Mouse (Mus musculus) hindbrain, embryonic 13.5 days (tissue): ENCODE results near the gene Car3. TPM values are rescaled to one million over a fixed set of nuclear protein-coding genes. Genes with fewer than 3 reads are reported as not detected.

ENCODE experiments used
- ATAC-seq: fragments of 200-750 bp; cut with Nextera tagmentation; 2 replicates; pipeline ENCODE4 v1.8.0; 2017; ENCODE audit warnings: moderate TSS enrichment; ENCODE audit not compliant: low FRiP score
- H3K27ac ChIP-seq: fragments of 300-500 bp; sonication (generic); 2 replicates; pipeline ENCODE4 v1.5.1; 2015; ENCODE audit warnings: inconsistent platforms, mild to moderate bottlenecking, moderate library complexity
- H3K27me3 ChIP-seq: fragments of 300-500 bp; sonication (generic); 2 replicates; pipeline ENCODE4 v1.6.1; 2015; ENCODE audit warnings: mild to moderate bottlenecking, inconsistent platforms
- H3K36me3 ChIP-seq: fragments of 300-500 bp; sonication (generic); 2 replicates; pipeline ENCODE4 v1.6.1; 2015; ENCODE audit warnings: mild to moderate bottlenecking, inconsistent platforms
- H3K4me1 ChIP-seq: fragments of 300-500 bp; sonication (generic); replicated peaks from 2 replicates; pipeline ENCODE4 v1.6.1; 2015; ENCODE audit warnings: inconsistent platforms
- H3K4me2 ChIP-seq: fragments of 300-500 bp; sonication (generic); 2 replicates; pipeline ENCODE4 v1.6.1; 2015; ENCODE audit warnings: inconsistent platforms, mild to moderate bottlenecking, moderate library complexity
- H3K4me3 ChIP-seq: fragments of 300-500 bp; sonication (generic); 2 replicates; pipeline ENCODE4 v1.5.1; 2015; ENCODE audit warnings: mild to moderate bottlenecking, inconsistent platforms
- H3K9ac ChIP-seq: fragments of 300-500 bp; sonication (generic); 2 replicates; pipeline ENCODE4 v1.6.1; 2015; ENCODE audit warnings: mild to moderate bottlenecking, inconsistent platforms
- H3K9me3 ChIP-seq: fragments of 300-500 bp; sonication (generic); 2 replicates; pipeline ENCODE4 v1.6.1; 2016; ENCODE audit warnings: inconsistent platforms
- WGBS: fragments of 180-500 bp; shearing (Covaris S2); methylation state at CpG from one replicate; pipeline ENCODE4 v1.1.7; 2015; 5-methylcytosine and 5-hydroxymethylcytosine counted together
- polyA plus RNA-seq: library from polyadenylated mRNA; unstranded; fragments of >200 nt; fragmentation: Nextera tagmentation; extraction: Ambion mirVana; gene quantifications from 2 replicates; pipeline ENCODE4 v1.2.1, GENCODE M21; 2015

The Car3 gene
- polyA plus RNA-seq, 1 experiment from 2014 or later = 1.1 TPM

DNA sequence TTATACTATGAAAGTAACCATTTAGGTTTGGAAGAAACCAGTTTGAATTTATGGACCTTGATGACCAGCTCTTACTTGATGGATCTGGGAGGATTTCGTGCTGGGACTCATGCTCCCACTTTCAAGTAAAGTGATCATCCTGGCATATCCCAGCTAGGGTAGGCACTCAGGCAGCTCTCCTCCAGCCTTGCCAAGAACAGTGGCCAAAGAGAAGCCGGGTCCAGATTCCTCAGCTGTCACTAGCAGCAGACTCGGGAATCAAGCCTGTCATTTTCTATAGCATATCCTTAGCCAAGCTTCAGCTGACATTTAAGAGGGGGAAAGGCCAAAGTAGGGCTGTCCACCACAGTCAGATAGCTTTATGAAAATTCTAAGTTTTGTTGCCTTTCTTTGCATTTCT is 3.0 kb upstream of the Car3 start:
- Histone ChIP-seq H3K4me2 (no peak overlapping the region), H3K4me3 (no peak overlapping the region), H3K9me3 (no peaks in the 10 kb centered on the region), H3K9ac (no peak overlapping the region), H3K27ac (no peak overlapping the region), H3K4me1 (peaks cover 16% of the 10 kb centered on the region), H3K27me3 (0 out of 2 replicates have a peak, but pooled peaks cover 4% of the 10 kb centered on the region), H3K36me3 (no peaks in the 10 kb centered on the region)
- 76% methylated on average over 3 of the region's 3 CpGs for WGBS
- no peak for ATAC-seq

DNA sequence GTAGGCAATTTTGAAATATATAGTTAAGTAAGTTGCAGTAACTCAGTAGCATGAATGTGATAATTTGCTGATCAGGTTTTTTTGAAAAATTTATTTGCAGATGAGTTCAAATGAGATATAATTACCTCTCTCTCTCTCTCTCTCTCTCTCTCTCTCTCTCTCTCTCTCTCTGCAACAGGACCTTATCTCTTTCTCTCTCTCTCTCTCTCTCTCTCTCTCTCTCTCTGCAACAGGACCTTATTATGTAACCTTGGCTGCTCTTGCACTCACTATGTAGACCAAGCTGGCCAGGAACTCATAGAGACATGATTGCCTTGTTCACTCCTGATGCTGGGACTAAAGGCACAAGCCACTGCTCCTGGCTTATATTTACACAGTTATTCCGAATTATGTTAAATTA is 2.1 kb upstream of the Car3 start:
- Histone ChIP-seq H3K36me3 (no peaks in the 10 kb centered on the region), H3K4me1 (peaks cover 16% of the 10 kb centered on the region), H3K4me3 (no peak overlapping the region), H3K4me2 (no peak overlapping the region), H3K9me3 (no peaks in the 10 kb centered on the region), H3K27me3 (0 out of 2 replicates have a peak, but pooled peaks cover 4% of the 10 kb centered on the region), H3K27ac (no peak overlapping the region), H3K9ac (no peak overlapping the region)
- WGBS = 90% methylated on average over 1 of the region's 1 CpGs
- no peak for ATAC-seq

DNA sequence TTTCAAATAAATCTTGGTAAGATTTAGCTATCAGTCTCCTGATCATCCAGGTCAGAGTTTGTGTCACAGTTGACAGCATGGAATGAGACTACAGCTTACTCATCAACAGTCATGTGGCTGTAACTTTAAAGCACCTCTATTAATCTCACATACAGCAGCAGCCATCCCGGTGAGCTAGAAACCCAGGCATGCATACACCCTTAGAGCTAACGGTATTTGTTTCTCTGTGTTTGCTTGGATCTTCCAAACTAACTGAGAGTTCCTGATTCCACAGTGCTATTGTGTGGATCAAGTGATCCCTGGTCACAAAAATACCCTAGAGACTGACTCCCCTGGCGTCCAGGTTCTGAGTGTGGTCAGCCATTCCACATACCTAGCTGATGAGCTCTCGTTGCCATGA is 1.5 kb upstream of the Car3 start:
- H3K9ac ChIP-seq = no peak overlapping the region
- no peaks in the 10 kb centered on the region for H3K36me3 ChIP-seq
- no peaks in the 10 kb centered on the region for H3K9me3 ChIP-seq
- H3K4me3 ChIP-seq = no peak overlapping the region
- peak overlapping the region; percentile 89 for H3K4me2 ChIP-seq
- H3K4me1 ChIP-seq = peaks cover 16% of the 10 kb centered on the region
- 0 out of 2 replicates have a peak, but pooled peaks cover 4% of the 10 kb centered on the region for H3K27me3 ChIP-seq
- 18% methylated on average over 4 of the region's 4 CpGs for WGBS
- no peak overlapping the region for H3K27ac ChIP-seq
- ATAC-seq = no peak

DNA sequence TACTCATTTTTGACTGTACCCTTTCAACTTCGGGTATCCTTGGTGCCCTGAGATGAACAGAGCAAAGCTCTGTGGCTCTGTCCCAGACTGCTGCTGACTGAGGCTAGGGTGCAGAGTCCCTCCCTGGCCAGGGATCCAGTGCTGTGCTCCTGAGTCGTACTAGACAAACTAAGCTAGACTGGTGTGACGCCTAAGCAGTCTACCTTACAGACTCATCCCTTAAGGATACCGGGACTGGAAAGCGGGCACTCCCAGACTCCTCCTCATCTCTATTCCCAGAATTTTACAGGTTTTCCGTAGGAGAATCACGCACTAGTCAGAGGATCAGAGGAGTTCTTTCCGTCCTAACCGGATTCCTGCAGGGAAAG is 674 bp upstream of the Car3 start:
- H3K27me3 ChIP-seq = 0 out of 2 replicates have a peak, but pooled peaks cover 4% of the 10 kb centered on the region
- peak overlapping the region; percentile 89 for H3K4me2 ChIP-seq
- H3K9ac ChIP-seq = peak overlapping the region; percentile 70
- H3K4me1 ChIP-seq = peaks cover 16% of the 10 kb centered on the region
- H3K27ac ChIP-seq = no peak overlapping the region
- under 1% methylated on average over 9 of the region's 9 CpGs for WGBS
- H3K4me3 ChIP-seq = peak overlapping the region; percentile 44
- ATAC-seq = peak; percentile 89
- H3K36me3 ChIP-seq = no peaks in the 10 kb centered on the region
- H3K9me3 ChIP-seq = no peaks in the 10 kb centered on the region

DNA sequence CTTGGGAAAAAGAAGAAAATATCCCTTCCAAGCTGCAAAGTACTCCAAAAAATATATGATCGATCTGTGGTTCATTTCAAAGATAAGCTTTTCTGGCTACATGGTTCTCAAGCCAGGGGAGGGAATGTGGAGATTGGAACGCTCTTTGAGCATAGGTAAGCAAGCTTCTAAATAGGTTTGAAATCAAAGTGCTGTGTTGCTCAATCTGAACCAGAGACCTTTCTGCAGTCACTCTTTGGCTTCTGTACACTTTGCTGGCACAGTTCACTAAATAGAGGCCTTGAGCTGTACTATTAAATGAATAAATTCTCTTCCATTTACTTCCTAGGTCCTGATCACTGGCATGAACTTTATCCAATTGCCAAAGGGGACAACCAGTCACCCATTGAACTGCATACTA is 610 bp downstream of the Car3 start:
- Histone ChIP-seq H3K4me3 (no peak overlapping the region), H3K36me3 (no peaks in the 10 kb centered on the region), H3K4me1 (peaks cover 16% of the 10 kb centered on the region), H3K27ac (no peak overlapping the region), H3K9ac (no peak overlapping the region), H3K9me3 (no peaks in the 10 kb centered on the region), H3K27me3 (0 out of 2 replicates have a peak, but pooled peaks cover 4% of the 10 kb centered on the region), H3K4me2 (no peak overlapping the region)
- WGBS = 96% methylated on average over 2 of the region's 2 CpGs
- no peak for ATAC-seq

DNA sequence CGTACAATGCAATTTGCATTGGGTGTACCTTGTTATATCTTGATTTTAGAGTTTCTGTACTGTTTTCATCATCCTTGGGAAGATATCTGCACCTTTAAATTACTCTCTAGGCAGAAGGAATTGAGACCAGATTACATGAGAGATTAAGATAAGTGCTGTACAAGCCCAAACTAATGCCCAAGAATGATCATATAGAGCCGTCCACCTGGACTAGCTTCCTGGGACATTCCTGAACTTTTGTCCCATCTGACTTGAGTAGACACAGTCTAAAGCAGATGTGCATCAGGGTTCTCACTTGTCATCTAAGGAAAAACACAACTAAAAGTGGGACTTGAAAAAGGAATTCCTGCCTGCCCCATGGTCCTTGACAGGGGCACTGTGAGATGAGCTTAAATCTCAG is 2.6 kb downstream of the Car3 start:
- no peaks in the 10 kb centered on the region for H3K36me3 ChIP-seq
- no peak overlapping the region for H3K4me3 ChIP-seq
- H3K9me3 ChIP-seq = no peaks in the 10 kb centered on the region
- no peak for ATAC-seq
- H3K4me2 ChIP-seq = no peak overlapping the region
- WGBS = 84% methylated on average over 2 of the region's 2 CpGs
- H3K4me1 ChIP-seq = peaks cover 16% of the 10 kb centered on the region
- H3K27me3 ChIP-seq = 0 out of 2 replicates have a peak, but pooled peaks cover 4% of the 10 kb centered on the region
- H3K27ac ChIP-seq = no peak overlapping the region
- H3K9ac ChIP-seq = no peak overlapping the region

DNA sequence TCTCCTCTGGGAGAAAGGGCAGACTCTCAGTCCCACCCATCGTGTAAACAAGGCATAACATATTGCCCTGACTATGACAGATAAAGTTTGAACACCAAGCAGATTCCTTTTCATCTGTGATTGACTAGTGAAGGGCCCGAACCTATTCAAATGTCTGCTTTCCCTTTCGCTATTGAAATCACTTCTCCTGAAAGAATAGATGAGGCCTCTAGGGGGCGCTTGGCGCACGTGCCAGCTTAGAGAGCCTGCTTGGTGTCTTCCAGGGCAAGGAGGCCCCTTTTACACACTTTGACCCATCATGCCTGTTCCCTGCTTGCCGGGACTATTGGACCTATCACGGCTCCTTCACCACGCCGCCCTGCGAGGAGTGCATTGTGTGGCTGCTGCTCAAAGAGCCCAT is 6.5 kb downstream of the Car3 start:
- 17% methylated on average over 11 of the region's 11 CpGs for WGBS
- Histone ChIP-seq H3K27ac (no peak overlapping the region), H3K27me3 (no peaks in the 10 kb centered on the region), H3K4me1 (no peaks in the 10 kb centered on the region), H3K36me3 (no peaks in the 10 kb centered on the region), H3K9ac (no peak overlapping the region), H3K4me3 (no peak overlapping the region), H3K4me2 (no peak overlapping the region), H3K9me3 (no peaks in the 10 kb centered on the region)
- peak; percentile 64 for ATAC-seq

DNA sequence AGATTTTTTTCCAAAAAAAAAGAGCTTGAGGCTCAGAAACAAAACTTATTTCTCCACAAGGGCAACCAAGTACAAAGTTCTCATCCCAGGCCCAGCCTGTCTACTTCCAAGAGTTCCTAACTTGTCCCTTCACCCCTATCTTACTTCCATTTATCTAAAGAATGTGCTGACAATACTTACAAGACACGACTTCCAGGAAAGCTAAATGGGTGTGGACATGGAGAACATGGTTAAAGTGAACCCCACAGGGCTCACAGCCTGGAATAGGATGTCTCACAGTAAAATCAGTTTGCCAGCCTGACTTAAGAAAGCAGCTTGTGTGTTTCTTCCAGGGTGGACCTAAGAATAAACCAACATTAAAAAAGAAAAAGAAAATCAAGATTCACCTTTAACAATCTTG is 7.2 kb downstream of the Car3 start:
- no peaks in the 10 kb centered on the region for H3K4me1 ChIP-seq
- no peak for ATAC-seq
- no peaks in the 10 kb centered on the region for H3K27me3 ChIP-seq
- 79% methylated on average over 1 of the region's 1 CpGs for WGBS
- H3K27ac ChIP-seq = no peak overlapping the region
- no peak overlapping the region for H3K4me2 ChIP-seq
- no peaks in the 10 kb centered on the region for H3K36me3 ChIP-seq
- no peak overlapping the region for H3K9ac ChIP-seq
- H3K9me3 ChIP-seq = no peaks in the 10 kb centered on the region
- no peak overlapping the region for H3K4me3 ChIP-seq

DNA sequence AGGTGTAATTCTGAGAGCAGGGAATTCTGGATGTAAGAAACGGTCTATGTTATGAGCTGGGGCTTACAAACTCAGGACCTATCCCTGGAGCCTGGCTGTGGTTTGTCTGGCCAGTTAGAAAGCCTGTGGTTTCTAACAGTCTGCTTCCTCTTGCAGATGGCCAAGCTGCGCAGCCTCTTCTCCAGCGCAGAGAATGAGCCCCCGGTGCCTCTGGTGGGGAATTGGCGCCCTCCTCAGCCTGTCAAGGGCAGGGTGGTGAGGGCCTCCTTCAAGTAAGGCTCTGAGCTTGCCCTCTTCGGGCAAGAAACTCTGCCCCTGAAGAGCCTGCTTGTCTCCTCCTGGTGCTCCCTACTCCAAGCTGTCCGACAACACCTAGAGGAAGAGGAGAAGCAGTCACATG is 8.1 kb downstream of the Car3 start:
- no peaks in the 10 kb centered on the region for H3K4me1 ChIP-seq
- no peak overlapping the region for H3K4me3 ChIP-seq
- H3K9me3 ChIP-seq = no peaks in the 10 kb centered on the region
- no peak overlapping the region for H3K9ac ChIP-seq
- no peak for ATAC-seq
- H3K36me3 ChIP-seq = no peaks in the 10 kb centered on the region
- WGBS = 61% methylated on average over 7 of the region's 7 CpGs
- no peaks in the 10 kb centered on the region for H3K27me3 ChIP-seq
- H3K27ac ChIP-seq = no peak overlapping the region
- H3K4me2 ChIP-seq = no peak overlapping the region

DNA sequence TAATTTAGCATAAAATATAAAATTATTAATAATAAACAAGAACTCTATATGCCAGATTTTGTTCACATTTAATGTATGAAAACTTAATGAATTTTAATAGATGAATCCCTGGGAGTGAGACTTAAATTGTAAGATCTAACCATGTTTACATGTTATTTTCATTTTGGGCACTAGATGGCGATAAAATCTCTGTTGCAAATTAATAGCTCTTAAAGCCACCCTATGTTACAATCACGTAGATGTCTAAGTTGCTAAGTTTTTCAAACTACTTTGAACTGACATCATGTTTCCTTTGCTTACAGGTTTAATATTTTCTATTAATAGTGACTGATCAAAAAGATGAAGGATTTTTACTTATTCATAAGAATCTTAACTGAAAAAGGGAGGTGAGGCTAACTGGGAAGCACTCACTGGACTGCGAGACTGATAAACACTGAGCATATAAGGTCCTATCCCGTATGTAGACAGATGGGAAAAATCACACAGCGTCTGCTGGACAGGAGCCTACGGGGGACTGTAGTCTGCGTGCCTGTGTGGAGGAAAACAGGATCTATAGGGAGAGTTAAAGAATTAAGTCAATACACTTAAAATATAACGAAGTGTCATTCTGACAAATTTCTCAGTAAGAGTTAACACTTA is 11.2 kb downstream of the Car3 start:
- Histone ChIP-seq H3K27ac (no peak overlapping the region), H3K27me3 (no peaks in the 10 kb centered on the region), H3K9me3 (no peaks in the 10 kb centered on the region), H3K4me1 (no peaks in the 10 kb centered on the region), H3K4me3 (no peak overlapping the region), H3K9ac (no peak overlapping the region), H3K4me2 (no peak overlapping the region), H3K36me3 (no peaks in the 10 kb centered on the region)
- ATAC-seq = no peak
- 50% methylated on average over 8 of the region's 8 CpGs for whole genome bisulfite sequencing

DNA sequence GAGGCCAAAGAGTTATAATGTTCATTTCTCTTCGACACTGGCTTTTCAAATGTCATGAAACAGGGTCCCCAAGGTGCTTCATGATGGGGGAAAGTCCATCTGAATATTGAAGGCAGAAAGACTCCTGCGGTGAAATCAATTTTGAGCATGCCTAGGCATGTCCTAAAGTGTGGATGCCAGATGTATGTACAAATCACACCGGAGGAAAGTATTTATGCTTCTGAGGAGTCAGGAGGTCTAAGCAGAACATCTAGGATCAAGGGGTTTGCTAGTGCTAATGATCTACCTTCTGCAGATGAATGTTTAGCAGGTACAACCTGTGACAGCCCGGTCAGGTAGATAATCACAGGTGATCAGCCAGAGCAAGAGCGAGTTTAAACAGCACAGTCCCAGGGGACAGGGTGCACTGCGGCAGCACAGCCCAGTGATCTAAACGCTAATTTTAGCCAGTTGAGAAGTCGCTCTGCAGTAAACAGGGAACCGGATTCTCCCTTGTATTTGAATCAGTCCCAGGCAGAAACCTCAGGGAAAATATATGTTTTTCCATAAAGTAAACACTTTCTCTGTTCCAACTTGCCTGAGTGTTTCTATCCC is 13.1 kb downstream of the Car3 start:
- no peaks in the 10 kb centered on the region for H3K27me3 ChIP-seq
- H3K27ac ChIP-seq = no peak overlapping the region
- 75% methylated on average over 9 of the region's 9 CpGs for WGBS
- no peaks in the 10 kb centered on the region for H3K36me3 ChIP-seq
- H3K9ac ChIP-seq = no peak overlapping the region
- no peak for ATAC-seq
- H3K4me1 ChIP-seq = no peaks in the 10 kb centered on the region
- no peak overlapping the region for H3K4me2 ChIP-seq
- no peaks in the 10 kb centered on the region for H3K9me3 ChIP-seq
- no peak overlapping the region for H3K4me3 ChIP-seq

DNA sequence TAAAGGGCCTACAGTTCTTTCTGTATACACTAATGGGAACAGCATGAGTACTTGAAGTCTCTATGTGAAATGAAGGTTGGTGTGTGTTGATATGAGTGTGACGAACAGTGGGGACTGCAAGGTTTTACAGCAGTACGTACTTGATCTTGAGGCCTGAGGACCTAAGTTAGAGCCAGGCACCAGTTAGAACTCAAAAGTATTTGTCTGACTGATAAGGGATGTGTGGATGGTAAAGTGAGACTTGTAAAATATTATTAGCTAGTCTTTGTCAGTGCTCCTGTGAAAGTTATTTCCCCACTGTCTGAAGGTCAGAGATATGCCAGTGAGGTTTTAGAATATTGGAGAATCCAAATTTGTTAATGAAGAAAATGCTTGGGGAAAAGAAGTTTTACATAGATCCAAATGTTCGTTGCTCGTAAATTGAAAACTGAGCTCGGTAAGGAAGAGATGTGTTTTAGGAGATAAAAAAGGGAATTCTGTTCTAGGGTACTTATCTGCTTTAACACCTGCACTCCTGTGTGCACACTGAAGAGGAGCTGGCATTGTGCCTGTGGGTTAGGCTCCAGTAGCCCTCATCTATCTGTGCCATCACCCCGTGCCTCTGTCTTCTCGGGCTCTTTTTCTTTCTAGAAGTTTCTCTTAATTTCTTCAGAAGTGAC is 14.1 kb downstream of the Car3 start:
- H3K27me3 ChIP-seq = no peaks in the 10 kb centered on the region
- no peak overlapping the region for H3K9ac ChIP-seq
- 92% methylated on average over 7 of the region's 7 CpGs for WGBS
- ATAC-seq = no peak
- no peaks in the 10 kb centered on the region for H3K9me3 ChIP-seq
- no peaks in the 10 kb centered on the region for H3K36me3 ChIP-seq
- no peak overlapping the region for H3K4me3 ChIP-seq
- H3K27ac ChIP-seq = no peak overlapping the region
- H3K4me1 ChIP-seq = no peaks in the 10 kb centered on the region
- no peak overlapping the region for H3K4me2 ChIP-seq

DNA sequence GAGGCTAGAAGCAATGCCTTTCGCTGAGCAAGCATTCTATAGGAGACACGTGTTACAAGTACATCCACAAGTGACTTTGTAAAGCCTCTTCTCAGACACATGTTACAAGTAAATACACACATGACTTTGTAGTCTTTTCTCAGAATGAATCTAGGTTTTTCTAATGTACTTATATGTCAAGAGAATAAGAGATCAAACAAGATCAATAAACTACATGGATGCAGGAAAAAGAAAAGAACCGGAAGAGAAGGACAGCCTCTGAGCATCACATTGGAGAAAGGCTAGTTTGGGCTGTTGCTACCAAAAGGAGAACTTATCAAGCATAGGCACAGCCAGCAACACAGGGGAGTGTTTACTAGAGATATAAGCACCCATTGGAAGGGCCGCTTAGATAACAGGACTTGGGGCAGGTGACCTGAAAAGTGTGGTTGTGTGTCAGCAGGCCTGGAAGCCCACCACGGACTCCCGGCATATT is 15.5 kb downstream of the Car3 start:
- H3K4me3 ChIP-seq = no peak overlapping the region
- ATAC-seq = no peak

More for the DNA sequence above, 15.5 kb downstream of the Car3 start:
- Histone ChIP-seq H3K9me3 (no peaks in the 10 kb centered on the region), H3K4me1 (no peaks in the 10 kb centered on the region), H3K9ac (no peak overlapping the region), H3K36me3 (no peaks in the 10 kb centered on the region), H3K27me3 (no peaks in the 10 kb centered on the region), H3K27ac (no peak overlapping the region), H3K4me2 (no peak overlapping the region)
- WGBS = 80% methylated on average over 6 of the region's 6 CpGs
